Mouse (Mus musculus): ENCODE measurements at regions not wholly inside any gene's neighbourhood (a gene's known extent, or its start where the extent isn't known, plus 50 kb on each side); places are given as distances from the start of the nearest gene placed in this dataset.

DNA sequence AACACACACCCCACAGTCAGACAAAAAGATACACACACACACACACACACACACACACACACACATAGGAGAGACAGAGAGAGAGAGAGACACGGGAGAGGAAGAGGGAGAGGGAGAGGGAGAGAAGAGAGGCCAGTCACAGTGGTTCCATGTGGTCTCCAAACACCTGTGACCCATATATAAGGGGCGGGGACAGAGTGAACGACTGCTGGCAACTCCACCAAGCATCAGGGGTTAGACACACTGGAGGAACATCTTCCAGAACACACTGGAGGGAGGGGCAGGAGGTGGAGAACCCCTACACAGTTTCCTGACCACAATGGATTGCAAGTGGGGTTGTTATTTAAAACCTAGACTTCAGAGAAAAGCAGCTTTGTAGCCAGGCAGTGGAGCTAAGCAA, 321.4 kb downstream of the Hlx start:
- in situ Hi-C loops (cut with MboI; ENCODE audit: low sequenced_read_pairs in 2 of 2, unreplicated experiment in 2 of 2) = no loop called here

DNA sequence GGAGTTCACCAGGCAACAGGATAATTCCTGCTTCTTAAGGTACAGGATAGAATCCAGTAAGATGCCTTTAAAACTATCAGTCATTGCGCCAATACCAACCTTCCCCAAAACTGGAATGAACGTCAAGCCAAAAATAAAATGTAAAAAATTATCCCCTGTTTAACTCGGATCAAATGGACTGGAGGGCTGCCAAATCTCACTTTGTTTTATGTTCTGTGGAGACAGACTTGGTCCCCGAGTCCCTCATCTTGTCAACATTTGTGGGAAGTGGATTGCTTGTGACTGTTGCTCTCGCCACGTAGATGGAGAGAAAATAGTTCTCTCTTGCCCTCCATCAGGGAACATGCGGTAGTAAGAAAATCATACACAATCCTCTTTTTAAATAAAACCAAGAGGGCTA, 322.4 kb downstream of the Hlx start:
- Histone ChIP-seq H3K9me3 (ENCODE audit: control insufficient read depth, insufficient read depth, low read depth, low read length) (no peaks in the 10 kb centered on the region), H3K36me3 (ENCODE audit: control insufficient read depth, insufficient read depth, low read length, poor library complexity, severe bottlenecking) (no peaks in the 10 kb centered on the region), H3K4me1 (ENCODE audit: control insufficient read depth in 2 of 2, insufficient read depth in 2 of 2, low read length in 2 of 2, poor library complexity in 1 of 2) (no peaks in the 10 kb centered on the region), H3K27ac (ENCODE audit: insufficient read depth, low read depth, low read length, poor library complexity, severe bottlenecking) (no peak overlapping the region), H3K9ac (ENCODE audit: insufficient read depth, low read depth, low read length, poor library complexity, severe bottlenecking) (no peak overlapping the region), H3K4me3 (ENCODE audit: insufficient read depth in 1 of 2, low read depth in 1 of 2, low read length in 2 of 2, poor library complexity in 1 of 2, severe bottlenecking in 1 of 2) (no peak overlapping the region)
- in situ Hi-C loops (cut with MboI; ENCODE audit: low sequenced_read_pairs in 2 of 2, unreplicated experiment in 2 of 2) = no loop called here
- no peak for DNase-seq (ENCODE audit: low read depth, low spot score)
- no peak for TF ChIP-seq ZNF384 (IDR thresholded peaks at IDR 0.05; ENCODE audit: low read depth, low read length)
- no peak for TF ChIP-seq MAFK (IDR thresholded peaks at IDR 0.05; ENCODE audit: insufficient read depth, low read depth, low read length)
- TF ChIP-seq ZC3H11A (IDR thresholded peaks at IDR 0.05; ENCODE audit: borderline replicate concordance, low read depth, low read length) = no peak
- TF ChIP-seq HCFC1 (IDR thresholded peaks at IDR 0.05; ENCODE audit: borderline replicate concordance, insufficient read depth, low read length) = no peak
- no peak for TF ChIP-seq CHD2 (IDR thresholded peaks at IDR 0.05; ENCODE audit: low read depth, low read length)

More for the DNA sequence above, 321.4 kb downstream of the Hlx start:
- no peaks in the 10 kb centered on the region for H3K36me3 ChIP-seq (ENCODE audit: control insufficient read depth, insufficient read depth, low read length, poor library complexity, severe bottlenecking)
- H3K27ac ChIP-seq (ENCODE audit: insufficient read depth, low read depth, low read length, poor library complexity, severe bottlenecking) = no peak overlapping the region
- TF ChIP-seq MAFK (IDR thresholded peaks at IDR 0.05; ENCODE audit: insufficient read depth, low read depth, low read length) (no peak), HCFC1 (IDR thresholded peaks at IDR 0.05; ENCODE audit: borderline replicate concordance, insufficient read depth, low read length) (no peak), ZC3H11A (IDR thresholded peaks at IDR 0.05; ENCODE audit: borderline replicate concordance, low read depth, low read length) (no peak), CHD2 (IDR thresholded peaks at IDR 0.05; ENCODE audit: low read depth, low read length) (no peak), ZNF384 (IDR thresholded peaks at IDR 0.05; ENCODE audit: low read depth, low read length) (no peak)
- DNase-seq (ENCODE audit: low read depth, low spot score) = no peak
- no peak overlapping the region for H3K9ac ChIP-seq (ENCODE audit: insufficient read depth, low read depth, low read length, poor library complexity, severe bottlenecking)
- no peaks in the 10 kb centered on the region for H3K4me1 ChIP-seq (ENCODE audit: control insufficient read depth in 2 of 2, insufficient read depth in 2 of 2, low read length in 2 of 2, poor library complexity in 1 of 2)
- H3K4me3 ChIP-seq (ENCODE audit: insufficient read depth in 1 of 2, low read depth in 1 of 2, low read length in 2 of 2, poor library complexity in 1 of 2, severe bottlenecking in 1 of 2) = no peak overlapping the region
- no peaks in the 10 kb centered on the region for H3K9me3 ChIP-seq (ENCODE audit: control insufficient read depth, insufficient read depth, low read depth, low read length)

DNA sequence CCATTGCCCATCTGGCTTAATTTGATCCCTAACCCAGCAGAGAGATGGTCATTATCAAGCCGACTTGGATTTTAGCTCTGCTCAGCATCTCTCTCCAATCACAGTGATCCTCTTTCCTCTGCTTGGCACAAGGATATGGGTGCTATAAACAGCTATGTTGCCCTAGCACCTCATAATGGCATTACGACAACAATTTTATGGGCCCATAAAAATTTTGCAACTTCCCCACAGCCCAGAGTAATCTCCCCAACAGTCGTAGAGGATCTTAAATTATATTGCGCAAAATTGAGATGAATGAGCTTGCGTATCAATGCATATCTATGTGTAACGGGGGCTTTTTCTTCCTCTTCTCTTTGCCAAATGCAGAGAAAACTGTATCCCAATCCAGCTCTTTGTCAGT, 329.4 kb downstream of the Hlx start:
- Histone ChIP-seq H3K4me1 (ENCODE audit: control insufficient read depth in 2 of 2, insufficient read depth in 2 of 2, low read length in 2 of 2, poor library complexity in 1 of 2) (no peaks in the 10 kb centered on the region), H3K27ac (ENCODE audit: insufficient read depth, low read depth, low read length, poor library complexity, severe bottlenecking) (no peak overlapping the region), H3K36me3 (ENCODE audit: control insufficient read depth, insufficient read depth, low read length, poor library complexity, severe bottlenecking) (no peaks in the 10 kb centered on the region), H3K9ac (ENCODE audit: insufficient read depth, low read depth, low read length, poor library complexity, severe bottlenecking) (no peak overlapping the region), H3K4me3 (ENCODE audit: insufficient read depth in 1 of 2, low read depth in 1 of 2, low read length in 2 of 2, poor library complexity in 1 of 2, severe bottlenecking in 1 of 2) (no peak overlapping the region), H3K9me3 (ENCODE audit: control insufficient read depth, insufficient read depth, low read depth, low read length) (no peaks in the 10 kb centered on the region)
- in situ Hi-C loops (cut with MboI; ENCODE audit: low sequenced_read_pairs in 2 of 2, unreplicated experiment in 2 of 2) = no loop called here
- TF ChIP-seq CHD2 (IDR thresholded peaks at IDR 0.05; ENCODE audit: low read depth, low read length) (no peak), ZNF384 (IDR thresholded peaks at IDR 0.05; ENCODE audit: low read depth, low read length) (no peak), MAFK (IDR thresholded peaks at IDR 0.05; ENCODE audit: insufficient read depth, low read depth, low read length) (no peak), ZC3H11A (IDR thresholded peaks at IDR 0.05; ENCODE audit: borderline replicate concordance, low read depth, low read length) (no peak)
- no peak for DNase-seq (ENCODE audit: low read depth, low spot score)

DNA sequence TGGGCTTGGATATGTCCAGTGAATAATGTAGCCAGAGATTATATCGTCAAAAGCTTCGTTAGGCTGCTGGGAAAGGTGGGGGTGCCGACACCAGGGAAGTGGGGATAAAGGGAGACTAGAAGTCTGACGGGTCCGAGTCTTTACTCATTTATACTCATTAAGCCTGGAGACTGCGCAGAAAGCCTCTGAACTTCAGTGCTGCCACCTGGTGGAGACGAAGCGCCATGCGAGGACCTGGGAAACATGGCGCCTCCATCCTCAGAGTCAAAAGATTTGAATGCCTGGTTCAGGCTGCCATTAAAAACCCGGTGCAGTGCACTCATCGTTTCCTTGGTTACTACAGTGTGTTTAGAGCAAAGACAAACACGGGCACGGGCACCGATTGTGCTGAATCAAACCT, 337.2 kb downstream of the Hlx start:
- no peaks in the 10 kb centered on the region; a peak in 1 of 4 replicates for H3K4me1 ChIP-seq (ENCODE audit: control insufficient read depth in 2 of 2, insufficient read depth in 2 of 2, low read length in 2 of 2, poor library complexity in 1 of 2)
- H3K27ac ChIP-seq (ENCODE audit: insufficient read depth, low read depth, low read length, poor library complexity, severe bottlenecking) = no peak overlapping the region
- H3K9me3 ChIP-seq (ENCODE audit: control insufficient read depth, insufficient read depth, low read depth, low read length) = no peaks in the 10 kb centered on the region
- H3K36me3 ChIP-seq (ENCODE audit: control insufficient read depth, insufficient read depth, low read length, poor library complexity, severe bottlenecking) = no peaks in the 10 kb centered on the region
- in situ Hi-C loops (cut with MboI; ENCODE audit: low sequenced_read_pairs in 2 of 2, unreplicated experiment in 2 of 2) = no loop called here
- peak; percentile 45 for DNase-seq (ENCODE audit: low read depth, low spot score)
- H3K4me3 ChIP-seq (ENCODE audit: insufficient read depth in 1 of 2, low read depth in 1 of 2, low read length in 2 of 2, poor library complexity in 1 of 2, severe bottlenecking in 1 of 2) = no peak overlapping the region
- TF ChIP-seq MAFK (IDR thresholded peaks at IDR 0.05; ENCODE audit: insufficient read depth, low read depth, low read length) (no peak), ZC3H11A (IDR thresholded peaks at IDR 0.05; ENCODE audit: borderline replicate concordance, low read depth, low read length) (no peak; the same call in 1 of the 2 replicates), HCFC1 (IDR thresholded peaks at IDR 0.05; ENCODE audit: borderline replicate concordance, insufficient read depth, low read length) (no peak), CHD2 (IDR thresholded peaks at IDR 0.05; ENCODE audit: low read depth, low read length) (no peak), ZNF384 (IDR thresholded peaks at IDR 0.05; ENCODE audit: low read depth, low read length) (no peak)
- H3K9ac ChIP-seq (ENCODE audit: insufficient read depth, low read depth, low read length, poor library complexity, severe bottlenecking) = no peak overlapping the region
